Mouse (Mus musculus): ENCODE results near the gene Necap2. TPM values are rescaled to one million over a fixed set of nuclear protein-coding genes. Genes with fewer than 3 reads are reported as not detected.

The Necap2 gene
- polyA plus RNA-seq, 1 experiment from 2014 or later, result 136 TPM

DNA sequence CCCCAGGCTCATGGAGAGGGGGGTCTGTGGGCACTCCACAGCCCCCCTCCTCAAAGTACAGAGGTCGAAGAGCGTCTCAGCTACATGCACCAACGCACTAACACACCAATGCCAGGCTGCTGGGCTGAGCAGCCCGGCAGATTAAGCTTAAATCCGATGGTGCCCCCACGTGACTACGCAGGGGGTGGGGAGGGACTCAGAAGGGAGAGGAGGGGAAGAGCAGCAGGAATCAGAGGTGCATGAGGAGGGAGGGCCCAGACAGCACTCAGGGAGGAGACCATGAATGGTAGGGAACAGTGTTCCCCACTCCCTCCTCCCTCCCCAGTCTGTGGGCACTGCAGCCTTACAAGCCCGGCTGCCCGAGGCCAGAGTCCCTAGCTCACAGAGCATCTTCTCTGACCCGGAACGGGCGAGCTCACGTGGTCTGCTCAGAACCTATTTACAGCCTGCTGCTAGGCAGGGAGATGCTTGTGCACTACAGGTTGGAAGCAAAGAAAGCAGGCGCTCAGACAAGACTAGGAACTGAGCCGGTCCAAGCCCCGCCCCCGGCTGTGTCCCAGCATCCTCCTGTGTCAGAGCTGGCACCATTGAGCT is 24.5 kb downstream of the Necap2 start:
- peaks cover 8% of the 10 kb centered on the region; the same call in 1 of the 2 replicates for H3K36me3 ChIP-seq
- no peaks in the 10 kb centered on the region for H3K27me3 ChIP-seq (replicated peaks)
- peaks cover 11% of the 10 kb centered on the region; the same call in 1 of the 2 replicates for H3K4me1 ChIP-seq
- H3K27ac ChIP-seq, result no peak overlapping the region
- no peak overlapping the region for H3K4me3 ChIP-seq
- 57% methylated on average over 17 of the region's 17 CpGs for WGBS (ENCODE audit: insufficient replicate concordance)
- no peak for ATAC-seq
- H3K4me2 ChIP-seq, result no peak overlapping the region
- no peak overlapping the region for H3K9ac ChIP-seq
- H3K9me3 ChIP-seq (replicated peaks), result no peaks in the 10 kb centered on the region

DNA sequence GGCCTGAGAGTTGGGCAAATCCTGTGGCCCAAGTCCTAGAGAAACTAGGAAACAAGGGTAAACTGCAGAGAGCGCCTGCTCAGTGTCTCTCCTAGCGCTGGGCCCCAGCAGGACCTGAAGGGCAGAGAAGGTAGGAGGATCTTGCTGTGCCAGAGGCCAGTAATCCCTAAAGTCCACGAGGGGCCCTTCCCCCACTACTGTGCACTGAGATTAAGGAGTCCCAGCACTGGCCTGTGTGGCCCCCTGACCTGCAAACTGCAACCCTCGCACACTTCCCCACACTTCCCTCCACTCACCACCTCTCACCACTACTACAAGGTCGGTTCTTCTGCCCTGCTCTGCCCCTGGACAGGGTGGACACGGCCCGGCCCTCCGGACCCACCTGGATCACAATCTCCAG is 25.0 kb downstream of the Necap2 start:
- Histone ChIP-seq H3K36me3 (peaks cover 8% of the 10 kb centered on the region; the same call in 1 of the 2 replicates), H3K27ac (no peak overlapping the region), H3K27me3 (replicated peaks) (no peaks in the 10 kb centered on the region), H3K9ac (no peak overlapping the region), H3K4me1 (peaks cover 11% of the 10 kb centered on the region; the same call in 1 of the 2 replicates), H3K9me3 (replicated peaks) (no peaks in the 10 kb centered on the region), H3K4me3 (no peak overlapping the region), H3K4me2 (no peak overlapping the region)
- WGBS (ENCODE audit: insufficient replicate concordance), result 62% methylated on average over 8 of the region's 8 CpGs
- ATAC-seq, result peak; percentile 43

DNA sequence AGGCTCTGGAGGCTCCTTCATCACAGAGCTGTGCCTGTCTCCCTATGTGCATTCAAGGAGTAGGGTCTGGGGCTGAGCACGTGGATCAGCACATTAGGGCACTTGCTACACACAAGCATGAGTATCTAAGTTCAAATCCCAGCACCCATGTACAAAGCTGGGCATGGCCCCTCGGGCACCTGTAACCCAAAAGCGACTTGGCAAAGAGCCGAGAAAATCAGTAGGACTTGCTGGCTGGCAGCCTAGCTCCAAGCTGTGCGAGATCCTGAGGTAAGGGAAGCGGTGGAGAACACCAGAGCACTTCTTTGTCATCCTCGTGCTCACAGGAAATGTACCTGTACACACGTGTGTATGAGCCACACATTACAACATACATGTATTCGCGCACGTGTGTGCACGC is 25.7 kb downstream of the Necap2 start:
- Histone ChIP-seq H3K27ac (no peak overlapping the region), H3K9ac (no peak overlapping the region), H3K4me3 (no peak overlapping the region), H3K9me3 (replicated peaks) (no peaks in the 10 kb centered on the region), H3K4me2 (no peak overlapping the region), H3K27me3 (replicated peaks) (no peaks in the 10 kb centered on the region), H3K4me1 (peaks cover 11% of the 10 kb centered on the region; the same call in 1 of the 2 replicates), H3K36me3 (peaks cover 7% of the 10 kb centered on the region; the same call in 1 of the 2 replicates)
- no peak for ATAC-seq
- 81% methylated on average over 12 of the region's 12 CpGs for WGBS (ENCODE audit: insufficient replicate concordance)

DNA sequence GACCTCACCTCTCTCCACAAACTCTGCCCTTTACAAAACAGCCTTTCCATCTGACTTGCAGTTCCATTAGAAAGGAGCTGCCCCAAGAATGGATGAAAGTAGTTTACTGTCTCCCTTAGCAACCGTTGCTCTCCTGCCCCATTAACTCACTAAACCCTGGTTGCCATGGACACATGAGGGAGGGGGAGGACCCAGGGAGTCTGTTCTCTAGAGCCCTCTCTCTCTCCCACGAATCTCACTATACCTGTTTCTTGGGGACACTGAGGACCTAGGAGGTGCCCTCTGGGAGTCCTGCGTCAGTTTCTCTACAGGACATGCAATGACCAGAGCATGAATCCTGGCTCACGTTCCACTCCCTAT is 28.7 kb downstream of the Necap2 start:
- no peak for ATAC-seq
- Histone ChIP-seq H3K4me2 (no peak overlapping the region), H3K36me3 (peaks cover 3% of the 10 kb centered on the region; the same call in 1 of the 2 replicates), H3K9me3 (replicated peaks) (no peaks in the 10 kb centered on the region), H3K9ac (no peak overlapping the region), H3K4me1 (peaks cover 11% of the 10 kb centered on the region; the same call in 1 of the 2 replicates), H3K4me3 (no peak overlapping the region), H3K27me3 (replicated peaks) (no peaks in the 10 kb centered on the region), H3K27ac (no peak overlapping the region)
- WGBS (ENCODE audit: insufficient replicate concordance), result 62% methylated on average over 4 of the region's 4 CpGs

DNA sequence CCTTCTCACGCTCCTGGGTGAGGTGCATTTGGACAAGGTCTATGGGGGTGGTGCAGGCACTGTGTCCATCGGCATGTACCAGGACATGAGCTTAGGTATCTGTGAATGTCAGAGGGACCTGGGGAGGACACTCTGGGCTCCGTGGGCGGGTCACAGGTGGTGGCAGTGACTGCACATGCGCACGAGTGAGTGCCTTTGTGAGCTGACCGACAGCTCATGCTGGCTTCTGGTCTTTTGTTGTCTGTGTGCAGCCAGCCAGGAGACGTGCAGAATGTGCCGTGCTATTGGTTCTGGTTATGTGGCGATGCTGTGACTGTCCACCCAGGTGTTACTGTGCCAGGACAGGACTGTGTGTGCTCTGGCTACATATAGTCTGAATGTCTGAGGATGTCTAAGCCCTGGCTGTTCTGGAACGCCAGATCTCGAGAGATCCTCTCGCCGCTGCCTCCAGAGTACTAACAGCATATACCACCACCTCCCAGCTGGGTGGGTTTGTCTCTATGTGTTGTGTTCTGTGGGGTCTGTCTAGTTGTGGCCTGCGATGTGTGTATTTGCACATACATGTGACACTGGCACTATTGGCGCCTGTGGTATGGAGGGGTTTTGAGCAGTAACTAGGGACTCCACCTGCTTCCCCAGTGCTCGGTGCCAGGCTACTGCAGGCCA is 29.2 kb downstream of the Necap2 start:
- Histone ChIP-seq H3K36me3 (peaks cover 3% of the 10 kb centered on the region; the same call in 1 of the 2 replicates), H3K27ac (no peak overlapping the region), H3K4me3 (no peak overlapping the region), H3K4me2 (no peak overlapping the region), H3K9me3 (replicated peaks) (no peaks in the 10 kb centered on the region), H3K9ac (no peak overlapping the region), H3K4me1 (peaks cover 8% of the 10 kb centered on the region; the same call in 1 of the 2 replicates), H3K27me3 (replicated peaks) (no peaks in the 10 kb centered on the region)
- ATAC-seq, result no peak
- 75% methylated on average over 17 of the region's 17 CpGs for WGBS (ENCODE audit: insufficient replicate concordance)

DNA sequence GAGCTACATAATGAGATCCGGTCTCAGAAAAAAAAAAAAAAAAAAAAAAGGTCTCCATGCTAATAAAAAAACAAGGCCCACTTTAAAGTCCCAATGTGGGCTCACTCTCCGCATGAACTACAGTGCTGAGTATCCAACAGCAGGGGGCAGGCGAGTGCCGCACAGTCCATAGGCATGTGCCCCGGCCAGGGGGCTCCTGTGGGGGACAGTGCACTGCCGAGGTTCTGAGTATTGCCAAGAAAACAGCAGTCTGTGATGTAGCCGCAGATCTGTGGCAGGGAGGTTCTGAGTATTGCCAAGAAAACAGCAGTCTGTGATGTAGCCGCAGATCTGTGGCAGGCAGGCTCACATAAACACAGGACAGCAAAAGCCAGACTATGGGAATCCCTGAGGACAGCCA is 33.3 kb downstream of the Necap2 start:
- no peak overlapping the region for H3K4me2 ChIP-seq
- H3K4me3 ChIP-seq, result no peak overlapping the region
- no peaks in the 10 kb centered on the region for H3K9me3 ChIP-seq (replicated peaks)
- no peak overlapping the region for H3K9ac ChIP-seq
- H3K4me1 ChIP-seq, result peaks cover 8% of the 10 kb centered on the region; the same call in 1 of the 2 replicates
- no peak overlapping the region for H3K27ac ChIP-seq
- no peak for ATAC-seq
- peaks cover 3% of the 10 kb centered on the region; the same call in 1 of the 2 replicates for H3K36me3 ChIP-seq
- 23% methylated on average over 8 of the region's 8 CpGs for WGBS (ENCODE audit: insufficient replicate concordance)
- no peaks in the 10 kb centered on the region for H3K27me3 ChIP-seq (replicated peaks)

DNA sequence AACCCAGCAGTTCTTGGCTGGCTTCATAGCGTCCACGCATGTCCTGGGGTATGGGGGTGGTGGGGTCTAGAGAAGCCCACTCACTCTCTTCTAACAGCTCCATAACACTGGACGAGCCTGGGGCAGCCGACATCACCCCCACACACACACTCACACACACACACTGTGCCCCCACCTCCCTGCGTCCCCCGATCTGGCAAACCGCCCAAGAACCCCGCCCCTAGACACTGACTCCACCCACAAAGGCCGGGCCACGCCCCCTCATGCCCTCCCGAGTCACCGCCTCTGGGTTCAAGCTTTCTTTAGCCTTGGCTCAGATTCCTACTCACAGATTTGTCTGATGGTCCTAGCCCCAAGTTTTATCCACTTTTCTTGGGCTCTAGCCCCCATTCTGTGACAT is 37.0 kb downstream of the Necap2 start:
- Histone ChIP-seq H3K9ac (no peak overlapping the region), H3K4me2 (peak overlapping the region; percentile 18; the same call in 1 of the 2 replicates), H3K27me3 (replicated peaks) (no peaks in the 10 kb centered on the region), H3K4me3 (no peak overlapping the region), H3K9me3 (replicated peaks) (no peaks in the 10 kb centered on the region), H3K27ac (no peak overlapping the region), H3K36me3 (peaks cover 3% of the 10 kb centered on the region; the same call in 1 of the 2 replicates), H3K4me1 (peaks cover 8% of the 10 kb centered on the region; the same call in 1 of the 2 replicates)
- 44% methylated on average over 12 of the region's 12 CpGs for WGBS (ENCODE audit: insufficient replicate concordance)
- no peak for ATAC-seq

DNA sequence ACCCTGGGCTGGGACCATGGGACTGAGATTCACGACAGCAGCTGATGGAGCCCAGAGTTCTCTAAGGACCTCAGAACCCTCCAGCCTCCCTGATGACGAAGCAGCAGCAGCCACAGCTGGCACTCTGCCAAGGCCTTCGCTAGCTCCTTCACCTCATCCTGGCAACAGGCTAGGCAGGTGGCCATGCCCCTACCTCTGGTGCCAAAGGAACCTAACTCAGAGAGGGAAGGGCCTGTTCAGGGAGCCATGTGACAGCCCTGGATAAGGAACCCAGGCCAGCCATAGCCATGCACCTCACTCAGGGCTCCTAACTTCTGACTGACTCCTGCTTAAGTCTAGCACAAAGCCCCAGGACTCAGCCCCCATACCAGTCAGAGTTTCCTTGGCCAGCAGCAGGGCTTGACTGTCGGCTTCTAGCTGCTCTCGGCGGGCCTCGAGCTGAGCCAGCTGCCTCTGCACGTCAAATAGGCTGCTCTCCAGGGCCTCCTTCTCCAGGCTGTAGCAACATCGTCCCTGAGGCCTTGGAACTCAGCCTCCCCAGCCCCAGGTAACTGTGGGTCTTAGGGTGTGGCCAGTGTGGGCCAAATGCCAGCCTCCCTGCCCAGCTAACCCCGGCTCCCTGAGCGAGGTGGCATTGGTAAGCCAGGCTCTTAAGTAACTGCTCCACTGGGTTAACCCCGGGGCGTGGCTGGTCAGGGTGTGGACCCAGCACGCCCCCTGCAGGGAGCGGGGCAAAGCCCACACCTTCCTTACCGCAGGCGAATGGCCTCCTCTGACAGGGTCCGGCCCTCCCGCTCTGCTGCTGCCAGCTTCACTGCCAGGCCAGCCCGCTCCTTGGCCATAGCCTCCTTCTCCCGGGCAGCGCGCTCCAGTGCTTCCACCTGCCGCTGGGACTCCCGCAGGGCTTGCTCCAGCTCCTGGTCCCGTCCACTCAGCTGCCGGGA is 44.3 kb downstream of the Necap2 start:
- no peak for ATAC-seq
- H3K4me3 ChIP-seq, result no peak overlapping the region
- H3K36me3 ChIP-seq, result peaks cover 19% of the 10 kb centered on the region
- peaks cover 12% of the 10 kb centered on the region for H3K4me1 ChIP-seq
- no peaks in the 10 kb centered on the region for H3K27me3 ChIP-seq (replicated peaks)
- H3K9me3 ChIP-seq (replicated peaks), result no peaks in the 10 kb centered on the region
- H3K9ac ChIP-seq, result no peak overlapping the region
- H3K27ac ChIP-seq, result no peak overlapping the region
- WGBS (ENCODE audit: insufficient replicate concordance), result 76% methylated on average over 27 of the region's 27 CpGs
- no peak overlapping the region for H3K4me2 ChIP-seq

DNA sequence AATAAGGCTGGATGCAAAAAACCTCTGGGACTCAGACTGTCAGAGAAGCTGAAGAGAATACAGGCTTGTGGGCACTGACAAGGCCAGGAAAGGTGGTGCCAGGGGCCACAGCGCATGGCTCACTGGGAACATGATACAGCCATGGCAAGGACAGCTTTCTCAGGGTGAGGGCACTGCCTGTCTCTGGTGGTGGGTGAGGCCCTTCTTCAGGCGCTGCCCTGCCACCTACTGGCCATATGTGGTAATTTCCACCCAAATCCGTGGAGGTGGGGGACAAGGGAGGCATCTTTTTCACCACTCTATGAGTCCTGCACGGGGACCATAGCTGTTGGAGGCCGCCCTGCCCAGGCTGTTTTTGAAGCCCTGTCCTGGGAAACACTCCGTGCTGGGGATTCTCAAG is 46.4 kb downstream of the Necap2 start:
- no peak overlapping the region for H3K9ac ChIP-seq
- H3K27ac ChIP-seq, result no peak overlapping the region
- H3K27me3 ChIP-seq (replicated peaks), result no peaks in the 10 kb centered on the region
- H3K4me1 ChIP-seq, result peaks cover 12% of the 10 kb centered on the region
- no peak overlapping the region for H3K4me3 ChIP-seq
- 0 out of 2 replicates have a peak, but pooled peaks have one; percentile 22 for ATAC-seq
- peaks cover 19% of the 10 kb centered on the region for H3K36me3 ChIP-seq
- no peak overlapping the region for H3K4me2 ChIP-seq
- H3K9me3 ChIP-seq (replicated peaks), result no peaks in the 10 kb centered on the region
- WGBS (ENCODE audit: insufficient replicate concordance), result 11% methylated on average over 6 of the region's 6 CpGs

DNA sequence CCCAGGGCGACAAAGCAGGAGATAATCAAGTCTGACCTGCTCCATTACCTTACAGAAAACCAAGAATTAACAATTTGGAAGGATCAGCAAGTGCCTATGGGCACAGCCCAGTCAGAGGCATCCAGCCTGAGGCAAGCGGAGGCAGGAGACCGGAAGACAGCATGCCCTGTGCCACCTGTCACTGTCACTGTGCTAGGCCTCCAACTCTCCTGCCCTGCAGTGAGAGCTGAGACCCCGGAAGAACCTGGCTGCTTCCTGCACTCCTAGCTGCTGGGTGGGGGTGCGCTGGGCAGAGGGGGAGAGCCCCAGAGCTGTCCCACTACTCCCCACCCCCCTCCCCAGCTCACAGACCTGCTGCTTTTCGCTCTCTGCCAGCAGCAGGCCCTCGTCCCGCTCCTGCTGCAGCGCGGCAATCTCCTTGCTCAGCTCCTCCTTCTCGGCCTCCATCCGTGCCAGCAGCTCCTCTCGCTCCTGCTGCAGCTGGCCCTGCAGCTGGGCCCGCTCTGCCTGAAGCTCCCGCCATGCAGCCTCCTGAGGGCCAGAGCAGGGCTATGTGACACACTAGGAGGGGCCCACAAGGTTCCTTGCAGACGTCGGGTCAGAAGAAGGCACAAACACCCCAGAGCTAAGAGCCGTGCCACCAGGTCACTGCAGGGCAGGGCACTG is 47.5 kb downstream of the Necap2 start:
- Histone ChIP-seq H3K4me1 (peaks cover 12% of the 10 kb centered on the region), H3K4me2 (no peak overlapping the region), H3K36me3 (peaks cover 19% of the 10 kb centered on the region), H3K9me3 (replicated peaks) (no peaks in the 10 kb centered on the region), H3K27ac (no peak overlapping the region), H3K27me3 (replicated peaks) (no peaks in the 10 kb centered on the region), H3K9ac (no peak overlapping the region), H3K4me3 (no peak overlapping the region)
- WGBS (ENCODE audit: insufficient replicate concordance), result 85% methylated on average over 18 of the region's 18 CpGs
- ATAC-seq, result no peak

DNA sequence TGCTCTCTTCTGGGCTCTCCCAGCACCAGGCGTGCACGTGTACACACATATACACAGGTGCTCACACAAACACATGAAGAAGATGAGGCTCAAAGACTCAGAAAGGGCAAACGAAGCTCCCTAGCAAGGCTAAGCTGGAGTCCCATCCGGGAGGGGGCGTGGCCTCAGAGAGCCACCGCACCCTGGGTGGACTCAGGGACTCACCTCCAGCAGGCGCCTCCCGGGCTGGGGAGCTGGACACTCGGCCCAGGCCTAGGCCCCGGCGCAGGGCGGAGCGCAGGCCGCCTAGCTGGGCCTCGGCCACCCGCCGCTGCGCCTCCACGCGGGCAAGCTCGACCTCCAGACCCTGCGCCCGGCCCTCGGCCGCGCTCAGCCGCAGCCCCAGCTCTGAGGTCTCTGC is 53.2 kb downstream of the Necap2 start:
- H3K36me3 ChIP-seq, result peaks cover 9% of the 10 kb centered on the region; the same call in 1 of the 2 replicates
- 79% methylated on average over 27 of the region's 27 CpGs for WGBS (ENCODE audit: insufficient replicate concordance)
- no peaks in the 10 kb centered on the region for H3K9me3 ChIP-seq (replicated peaks)
- ATAC-seq, result no peak
- H3K4me1 ChIP-seq, result no peaks in the 10 kb centered on the region
- H3K27me3 ChIP-seq (replicated peaks), result no peaks in the 10 kb centered on the region
- no peak overlapping the region for H3K4me3 ChIP-seq
- H3K4me2 ChIP-seq, result no peak overlapping the region
- no peak overlapping the region for H3K9ac ChIP-seq
- no peak overlapping the region for H3K27ac ChIP-seq

All from liver, embryonic 12.5 days (tissue).